Mouse (Mus musculus) MN1 (cell line): Measurements from ENCODE around the gene Rprml.

ENCODE experiments used
- DNase-seq: peaks from one replicate; pipeline ENCODE4 v3.0.0-alpha.2; 2016; ENCODE audit warnings: low spot score

Gene Rprml

DNA sequence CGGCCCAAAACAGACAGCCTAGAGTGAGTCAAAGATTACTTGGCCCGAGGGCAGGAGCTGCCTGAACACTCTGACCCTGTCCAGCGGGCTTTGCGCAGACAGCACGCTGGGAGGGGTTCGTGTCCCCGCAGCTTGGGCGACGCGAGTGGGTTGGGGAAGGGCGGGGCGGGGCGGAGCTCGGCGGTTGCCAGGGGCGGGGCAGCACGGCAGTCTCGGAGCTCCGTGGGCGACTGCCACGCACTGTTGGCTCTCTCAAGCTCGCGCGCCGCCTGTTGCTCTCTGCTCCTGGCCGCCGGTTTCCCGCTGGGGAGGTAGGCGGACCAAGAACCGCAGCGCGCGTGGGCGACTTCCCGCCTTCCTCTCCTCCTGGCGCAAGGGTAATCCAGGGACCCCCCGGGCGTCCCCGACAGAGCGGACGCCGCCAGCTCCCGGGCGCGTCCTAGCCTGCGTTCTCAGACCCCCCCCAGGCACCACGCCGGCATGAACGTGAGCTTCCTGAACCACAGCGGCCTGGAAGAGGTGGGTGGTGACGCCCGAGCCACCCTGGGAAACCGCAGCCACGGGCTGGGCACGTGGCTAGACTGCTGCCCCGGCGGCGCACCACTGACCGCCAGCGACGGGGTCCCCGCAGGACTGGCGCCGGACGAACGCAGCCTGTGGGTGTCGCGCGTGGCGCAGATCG, at the start of gene Rprml:
TSS of gene Rprml (plus strand) at position 270 of the 682 bp plus-strand sequence.
- peak; percentile 66 for DNase-seq

DNA sequence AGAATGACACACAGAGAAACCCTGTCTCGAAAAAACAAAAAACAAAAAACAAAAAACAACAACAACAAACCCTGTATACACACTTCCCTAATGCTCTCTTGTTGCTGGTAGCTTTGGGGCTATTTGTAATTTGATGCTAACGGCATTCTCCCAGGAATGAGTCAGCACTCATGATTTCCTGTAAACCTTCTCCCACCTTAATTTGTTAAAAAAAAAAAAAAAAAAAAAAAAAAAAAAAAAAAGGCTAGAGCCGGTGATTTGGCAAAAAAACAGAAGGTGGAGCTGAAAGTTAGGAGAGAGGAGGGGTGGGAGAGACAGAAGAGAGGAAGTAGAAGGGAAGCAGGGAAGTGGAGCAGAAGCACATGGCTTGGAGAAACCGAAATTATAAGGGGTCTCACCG, 42.8 kb upstream of the Rprml start:
- DNase-seq: no peak

DNA sequence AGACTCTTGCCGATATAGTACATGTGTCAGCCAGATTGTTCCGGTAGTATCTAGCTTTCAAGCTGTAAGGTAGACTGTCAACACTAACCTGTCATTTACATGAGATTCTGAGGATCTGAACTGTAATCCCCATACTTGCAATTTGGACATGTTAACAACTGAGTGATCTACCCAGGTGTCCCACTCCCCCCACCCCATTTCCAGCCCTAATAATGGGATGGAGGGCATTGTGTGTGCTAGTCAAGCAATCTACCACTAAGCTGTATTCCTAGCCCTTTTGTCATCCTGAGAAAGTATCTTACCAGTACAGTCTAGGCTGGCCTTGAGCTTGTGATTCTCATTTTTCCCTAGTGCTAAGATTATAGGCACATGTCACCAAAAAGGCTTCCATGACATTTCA, 38.6 kb upstream of the Rprml start:
- DNase-seq: no peak

DNA sequence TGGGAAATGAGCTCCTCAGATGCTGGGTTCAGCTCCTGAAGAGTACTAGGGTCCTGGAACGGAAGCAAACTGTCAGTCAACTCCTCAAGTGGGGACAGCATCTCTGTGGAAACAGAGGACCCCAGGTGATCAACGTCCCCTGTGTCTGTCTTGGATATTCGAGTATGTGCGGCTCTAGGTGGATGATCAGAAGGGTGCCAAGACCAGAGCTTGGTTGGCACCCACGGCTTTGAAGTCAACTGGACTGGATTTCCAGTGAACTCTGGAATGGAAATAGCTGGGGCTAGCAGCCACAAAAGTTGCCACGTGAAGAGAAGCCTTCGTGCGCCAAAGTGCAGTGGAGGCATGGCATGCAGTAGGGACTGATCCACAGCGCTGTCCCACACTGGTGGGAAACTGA, 28.3 kb upstream of the Rprml start, which contains the start of gene Gm884:
TSS of gene Gm884 (minus strand) at position 101 of the 400 bp plus-strand sequence.
- no peak for DNase-seq

DNA sequence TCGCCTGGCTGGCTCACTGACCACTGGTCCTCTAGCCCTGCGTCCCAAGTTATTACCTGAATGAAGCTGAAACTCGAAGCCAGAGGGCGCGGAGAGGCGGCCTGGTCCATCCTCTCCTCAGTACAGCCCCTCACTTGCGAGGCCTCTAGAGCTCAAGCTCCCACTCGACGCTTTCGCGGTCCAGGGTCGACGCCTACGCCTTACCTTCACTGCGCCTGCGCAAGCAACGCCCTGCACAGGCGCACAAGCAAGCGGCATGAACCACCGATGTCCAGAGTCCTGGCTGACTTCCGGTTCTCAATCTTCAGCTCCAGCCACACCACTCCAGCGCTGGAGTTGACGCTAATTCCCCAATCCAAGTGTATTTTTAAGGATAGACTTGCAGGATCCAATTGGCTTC, 21.9 kb upstream of the Rprml start:
- DNase-seq: no peak

DNA sequence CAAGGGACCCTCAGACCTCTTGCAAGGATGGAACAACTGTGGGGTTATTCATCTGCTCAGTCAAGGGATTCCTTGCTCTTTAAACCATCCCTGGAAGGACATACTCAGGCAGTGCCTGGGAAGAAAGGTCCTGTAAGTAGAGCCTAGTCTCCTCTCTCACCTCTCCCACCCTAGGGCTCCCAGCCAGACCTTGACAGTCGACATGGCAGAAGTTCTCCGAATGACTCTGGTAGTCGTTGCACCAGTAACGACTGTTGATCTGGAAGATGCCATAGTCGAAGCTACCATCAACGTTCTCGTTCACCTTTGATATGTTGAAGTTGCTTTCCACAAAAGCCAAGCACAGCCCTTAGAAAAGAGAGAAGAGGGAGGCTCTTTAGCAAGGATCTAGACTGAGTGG, 14.6 kb upstream of the Rprml start:
- DNase-seq: no peak

DNA sequence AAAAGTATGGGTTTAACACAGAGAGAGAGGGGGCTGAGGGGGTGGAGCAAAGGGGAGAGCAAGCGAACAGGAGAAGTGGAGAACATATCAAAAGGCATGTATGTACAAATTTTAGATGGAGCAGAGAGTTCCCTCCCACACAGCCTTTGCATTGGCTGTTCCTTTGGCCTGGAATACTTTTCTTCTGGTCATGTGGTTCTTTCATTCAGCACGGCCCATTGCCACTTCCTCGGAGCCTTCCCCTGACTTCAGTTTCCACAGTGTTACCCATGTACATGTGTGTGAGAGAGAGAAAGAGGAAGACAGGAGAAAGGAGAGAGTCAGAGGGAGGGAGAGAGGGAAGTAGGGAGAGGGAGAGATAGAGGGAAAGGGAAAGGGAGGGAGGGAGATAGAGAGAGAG, 13.9 kb upstream of the Rprml start:
- DNase-seq: no peak

DNA sequence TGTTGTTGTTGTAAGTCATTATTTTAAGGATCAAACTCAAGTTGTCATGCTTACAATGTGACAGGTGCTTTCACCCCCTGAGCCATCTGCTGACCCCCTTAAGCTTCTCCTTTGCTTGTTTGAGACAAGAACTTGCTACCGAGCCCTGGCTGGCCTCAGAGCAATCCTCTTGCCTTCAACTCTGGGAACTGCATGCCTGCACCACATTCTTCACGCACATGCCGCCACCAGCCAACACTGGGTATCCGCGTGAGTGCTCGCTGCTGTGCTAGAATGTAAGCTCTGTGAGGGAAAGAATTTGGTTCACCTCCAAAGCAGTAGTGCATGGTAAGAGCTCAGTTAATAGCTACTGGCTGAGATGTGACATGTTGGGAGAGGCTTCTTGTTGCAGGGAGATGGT, 13.1 kb upstream of the Rprml start:
- no peak for DNase-seq

DNA sequence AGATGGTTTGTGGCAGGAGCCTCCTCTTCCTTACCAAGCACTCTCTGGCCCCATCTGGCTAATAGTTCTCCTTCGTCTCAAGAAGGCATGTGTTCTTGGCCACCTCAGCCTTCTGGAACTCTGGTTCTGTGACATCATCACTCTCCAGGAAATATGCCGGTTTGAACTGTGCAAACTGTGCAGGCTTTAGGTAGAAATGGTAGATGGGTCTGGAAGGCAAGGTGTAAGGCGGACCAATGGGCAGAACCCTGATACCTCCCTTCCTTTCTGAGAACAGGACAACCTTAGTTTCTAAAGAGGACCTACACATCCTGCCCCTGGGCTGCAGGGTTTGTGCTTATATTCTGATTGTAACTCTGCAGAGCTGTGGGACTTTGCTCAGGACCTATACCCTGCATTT, 10.6 kb upstream of the Rprml start, which contains the start of gene Lyzl6:
TSS of gene Lyzl6 (minus strand) at position 101 of the 400 bp plus-strand sequence.
- DNase-seq: no peak

DNA sequence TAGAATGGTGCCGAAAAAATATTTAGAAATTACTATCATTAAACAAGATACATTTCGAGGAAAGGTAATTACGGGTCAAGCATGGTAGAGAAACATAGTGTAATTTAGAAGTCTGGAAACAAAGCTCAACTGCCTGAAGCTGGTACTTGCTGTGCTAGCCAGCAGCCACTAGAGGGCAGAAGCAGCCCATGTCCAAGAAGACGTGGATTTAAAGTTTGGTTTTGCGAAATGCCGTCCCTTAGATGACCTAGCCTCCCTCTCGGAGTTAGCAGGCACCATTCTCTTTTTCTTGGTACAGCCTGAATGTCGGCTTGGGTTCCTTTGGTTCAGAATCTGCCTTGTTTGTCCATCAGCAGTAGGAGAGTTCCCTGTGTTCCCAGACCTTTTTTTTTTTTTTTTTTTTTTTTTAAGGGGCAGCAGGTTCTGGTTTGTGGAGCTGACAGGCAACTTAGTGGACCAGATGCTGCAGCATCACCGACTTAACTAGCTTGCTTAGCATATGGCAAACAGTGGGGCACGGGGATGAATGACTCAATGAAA, 9.9 kb upstream of the Rprml start:
- DNase-seq: peak; percentile 80

DNA sequence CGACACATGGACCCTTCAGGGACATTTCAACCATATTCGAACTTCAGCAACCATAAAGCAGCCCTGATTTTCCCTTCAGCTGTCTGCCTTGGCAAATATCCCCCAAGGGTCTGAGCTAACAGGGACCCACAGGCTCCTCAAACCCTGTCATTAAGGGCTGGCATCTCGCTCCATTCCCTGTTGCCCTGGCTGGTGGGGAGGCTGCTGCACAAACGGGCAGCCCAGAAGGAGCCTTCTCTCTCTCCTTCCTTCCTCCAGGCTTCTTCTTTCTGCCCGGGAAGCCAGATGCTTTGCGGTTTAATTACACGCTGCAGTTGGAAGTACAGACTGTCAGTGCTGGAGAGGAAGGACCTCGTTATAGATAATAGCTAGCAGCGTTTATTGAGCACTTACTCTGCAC, 6.2 kb upstream of the Rprml start:
- DNase-seq: no peak

DNA sequence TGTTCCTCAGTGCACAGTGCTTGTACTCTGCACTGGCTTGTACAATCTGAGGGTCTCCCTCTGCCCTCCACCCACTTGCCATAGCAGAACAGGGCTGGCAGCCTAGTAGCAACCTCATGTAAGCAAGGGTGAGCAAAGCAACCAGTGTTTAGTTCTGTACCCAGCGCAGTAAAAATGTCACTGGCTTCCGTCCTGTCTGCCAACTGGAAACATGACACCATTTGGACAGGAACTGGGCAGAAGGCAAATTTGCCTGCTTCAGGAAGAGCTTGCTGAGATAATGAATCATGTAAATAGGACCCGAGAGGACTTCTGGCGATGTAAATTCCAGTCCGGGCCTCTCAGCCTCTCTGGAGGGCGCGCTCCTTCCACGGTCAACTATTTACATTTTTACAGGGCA, 3.6 kb upstream of the Rprml start:
- DNase-seq: peak; percentile 59

DNA sequence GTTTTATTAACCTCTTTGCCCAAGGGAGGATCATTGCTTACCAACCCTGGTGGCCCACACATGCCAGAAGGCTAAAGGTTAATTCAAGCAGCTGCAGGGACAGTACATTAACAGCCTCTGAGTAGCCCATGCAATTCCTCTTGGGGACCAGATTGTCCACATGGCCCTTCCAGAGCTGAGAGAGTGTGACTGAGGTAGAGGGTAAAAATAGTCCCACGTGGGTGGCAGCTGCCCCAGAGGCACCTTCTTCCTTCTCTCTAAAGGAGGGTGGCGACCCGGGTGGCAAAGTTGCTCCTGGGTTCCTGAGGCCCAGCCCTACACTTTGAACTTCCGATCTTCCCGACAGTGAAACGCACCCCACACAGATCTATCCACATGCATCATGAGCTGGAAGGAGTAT, 3.1 kb upstream of the Rprml start:
- DNase-seq: peak; percentile 60

DNA sequence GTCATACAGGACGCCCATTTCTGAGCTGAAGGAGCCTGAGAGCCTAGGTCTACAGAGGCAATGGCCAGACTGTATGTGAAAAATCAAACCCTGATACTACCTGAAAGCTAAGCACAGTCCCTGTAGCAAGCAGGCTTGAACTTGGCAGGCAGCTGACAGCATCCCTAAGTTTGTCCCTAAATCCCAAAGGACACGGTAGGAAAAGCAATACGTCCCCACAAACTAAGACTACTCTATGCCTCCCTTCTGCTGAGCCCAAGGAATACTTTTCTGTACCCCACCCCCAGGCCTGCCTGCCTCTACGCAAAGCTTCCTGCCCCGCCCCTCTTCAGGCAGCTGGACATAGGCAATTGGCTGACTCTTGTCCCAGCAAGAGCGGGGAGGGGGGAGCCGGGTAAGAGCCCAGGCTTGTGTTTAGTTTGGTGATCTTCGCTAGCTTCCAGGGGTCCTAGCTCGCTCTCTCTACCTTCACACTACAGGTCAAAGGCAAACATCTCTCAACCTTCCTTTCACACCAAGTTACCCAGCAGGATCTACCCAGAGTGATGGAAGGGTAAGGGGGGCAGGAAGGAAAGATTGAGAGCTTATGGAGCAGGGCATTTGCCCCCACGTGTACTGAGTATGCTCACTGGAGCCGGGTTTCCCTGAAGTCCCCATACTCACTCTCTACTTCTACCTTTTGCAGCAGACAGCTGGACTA, 1.3 kb upstream of the Rprml start:
- peak; percentile 57 for DNase-seq

DNA sequence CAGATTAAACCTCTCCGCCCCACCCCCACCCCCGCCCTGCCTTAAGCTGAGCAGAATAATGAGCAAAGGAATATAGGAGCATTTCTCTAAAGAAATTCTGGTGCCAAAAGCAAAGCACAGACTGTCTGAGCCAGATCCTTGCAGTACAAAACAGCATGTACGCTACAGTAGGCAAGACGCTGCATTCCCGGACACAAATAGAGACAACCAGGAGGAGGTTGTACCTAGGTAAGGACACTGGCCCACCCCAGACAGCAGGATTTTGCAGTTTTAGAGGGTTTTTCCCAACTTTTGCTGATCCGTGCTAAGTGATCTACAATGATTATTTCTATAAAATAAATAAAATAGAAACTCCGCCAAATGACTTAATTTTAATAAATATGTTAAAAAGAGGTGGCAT, 714 bp upstream of the Rprml start:
- no peak for DNase-seq

DNA sequence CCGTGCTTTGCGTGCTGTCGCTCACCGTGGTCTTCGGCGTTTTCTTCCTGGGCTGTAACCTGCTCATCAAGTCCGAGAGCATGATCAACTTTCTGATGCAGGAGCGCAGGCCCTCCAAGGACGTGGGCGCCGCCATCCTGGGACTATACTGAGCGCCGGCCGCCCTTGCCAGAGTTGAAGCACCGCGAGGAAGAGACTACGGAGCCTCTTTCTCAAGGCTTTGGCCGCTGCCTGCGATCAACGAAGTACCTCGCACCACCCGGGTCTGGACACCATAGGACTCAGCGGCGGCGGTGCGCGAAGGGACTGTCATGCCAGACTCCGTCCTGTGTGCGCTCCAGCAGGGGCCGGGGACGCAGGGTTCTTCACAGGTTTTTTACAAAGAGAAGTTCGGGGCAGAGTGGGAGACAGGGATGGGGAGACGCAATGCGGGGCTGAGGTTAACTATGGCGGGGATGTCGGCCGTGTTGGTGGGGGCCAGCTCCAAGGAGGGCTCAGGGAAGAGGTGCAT, 668 bp downstream of the Rprml start:
- peak; percentile 53 for DNase-seq

DNA sequence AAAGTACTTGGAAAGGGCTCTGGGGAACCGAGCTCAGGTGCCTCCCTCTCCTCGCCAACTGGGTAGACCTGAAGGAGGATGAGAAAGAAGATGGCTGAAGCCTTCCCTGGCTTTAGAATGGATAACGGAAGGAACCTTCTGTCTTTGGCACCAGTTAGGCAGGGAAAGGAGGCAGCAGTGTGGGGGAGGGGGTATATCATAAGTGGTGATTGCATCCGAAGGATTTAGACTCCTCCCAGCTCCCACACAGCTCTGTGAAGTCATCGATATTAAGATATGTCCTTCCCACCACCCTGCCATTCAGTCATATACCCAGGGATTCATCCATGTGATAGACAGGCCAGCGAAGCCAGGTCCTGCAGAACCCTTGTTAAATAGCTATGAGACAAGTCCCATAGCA, 2.1 kb downstream of the Rprml start:
- no peak for DNase-seq

DNA sequence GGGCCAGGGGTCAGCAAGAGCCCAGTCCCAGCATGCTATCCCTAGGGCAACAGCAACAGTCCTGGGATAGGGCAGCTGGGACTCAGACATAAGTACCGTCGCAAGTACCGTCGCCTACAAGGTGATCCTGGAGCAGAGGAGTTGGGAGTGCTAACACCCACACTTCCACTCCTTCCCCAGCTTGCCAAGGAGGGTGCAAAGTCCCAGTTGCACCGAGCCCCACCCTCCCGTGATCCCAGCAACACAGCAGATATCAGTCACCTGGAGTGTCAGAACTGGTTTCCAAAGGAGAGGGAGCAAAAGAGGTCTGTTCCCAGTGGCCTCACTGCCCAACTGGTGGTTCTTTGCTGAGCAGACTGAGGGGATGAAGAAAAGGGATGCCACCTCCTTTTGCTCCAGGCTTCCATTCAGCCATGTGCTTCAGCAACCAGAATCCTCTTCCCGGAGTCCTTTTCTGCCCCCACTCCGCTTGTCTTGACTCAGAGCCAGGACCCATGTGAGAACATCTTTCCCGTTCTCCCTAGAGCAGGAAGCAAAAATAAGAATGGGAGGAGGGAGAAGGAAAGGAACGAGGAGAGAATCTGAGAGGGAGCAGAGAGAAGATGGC, 4.1 kb downstream of the Rprml start:
- DNase-seq: no peak

DNA sequence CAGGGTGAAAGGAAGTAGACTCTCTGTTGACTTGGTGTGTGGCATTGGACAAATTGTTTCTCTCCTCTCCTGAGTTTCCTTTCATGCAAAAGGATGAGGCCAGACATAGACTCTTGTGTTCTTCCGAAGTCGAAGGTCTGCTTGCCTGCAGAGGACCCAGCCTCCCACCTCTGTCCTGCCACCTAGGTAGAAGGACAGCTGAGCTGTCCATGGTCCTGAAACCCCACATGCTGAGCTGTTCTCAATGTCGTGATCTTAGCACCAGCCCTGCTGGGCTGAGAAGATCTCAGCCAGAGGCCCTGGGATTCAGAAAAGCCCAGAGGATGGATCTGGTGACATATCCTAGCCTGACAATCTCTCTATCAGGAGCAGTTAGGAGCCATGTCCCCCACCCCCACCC, 7.2 kb downstream of the Rprml start:
- DNase-seq: no peak

DNA sequence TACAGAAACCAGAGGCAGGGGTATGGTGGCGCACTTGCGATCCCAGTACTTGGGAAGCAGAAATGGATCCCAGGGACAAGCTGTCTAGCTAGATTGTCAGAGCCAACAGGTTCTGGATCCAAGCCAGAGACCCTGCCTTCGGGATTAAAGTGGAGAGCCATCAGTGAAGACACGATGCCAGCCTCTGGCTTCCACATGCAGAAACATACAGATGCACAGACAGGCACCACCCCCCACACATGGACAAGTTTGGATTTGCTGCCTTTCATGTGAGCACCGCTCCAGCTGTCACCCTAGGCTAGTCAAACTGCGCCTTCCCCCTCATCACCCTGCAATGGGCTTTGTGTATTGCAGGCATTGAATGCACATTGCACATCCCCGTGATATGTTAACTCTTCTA, 8.8 kb downstream of the Rprml start:
- no peak for DNase-seq

DNA sequence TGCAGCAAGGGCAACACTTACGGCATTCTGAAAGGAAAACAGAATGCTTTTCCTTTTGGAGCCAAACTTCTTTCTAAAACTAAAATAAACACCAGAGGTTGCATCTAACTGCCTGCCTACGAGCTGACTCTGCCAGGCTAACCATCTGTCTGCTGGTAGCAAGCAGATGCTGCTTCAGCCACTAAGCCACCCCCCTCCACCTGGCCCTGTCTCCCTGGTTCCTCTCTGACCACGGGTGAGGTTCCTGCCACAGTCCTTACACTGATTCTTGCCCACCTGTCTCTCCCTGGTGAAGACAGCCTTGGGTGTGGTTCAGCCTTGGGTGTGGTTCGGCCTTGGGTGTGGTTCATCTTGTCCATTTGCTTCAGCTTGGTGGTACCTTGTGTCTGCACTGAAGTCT, 12.5 kb downstream of the Rprml start:
- no peak for DNase-seq

DNA sequence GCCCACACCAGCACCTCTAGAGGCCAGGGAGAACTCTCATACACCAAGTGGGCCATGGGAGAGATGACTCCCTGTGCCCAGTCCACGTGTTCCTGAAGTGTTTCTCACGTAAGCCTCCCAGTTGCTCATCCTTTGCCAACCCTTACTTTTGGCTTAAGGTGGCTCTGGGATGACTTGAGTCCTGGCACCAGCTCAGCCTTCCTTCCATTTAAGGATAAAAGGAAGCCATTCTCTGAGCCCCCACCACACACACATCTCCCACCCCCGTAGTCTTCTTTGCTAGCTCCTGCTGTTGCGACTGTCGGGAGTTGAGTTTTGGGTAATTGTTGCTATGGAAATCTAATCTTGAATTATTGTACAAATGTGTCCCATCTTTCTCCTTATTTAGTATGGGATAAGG, 13.2 kb downstream of the Rprml start:
- no peak for DNase-seq

DNA sequence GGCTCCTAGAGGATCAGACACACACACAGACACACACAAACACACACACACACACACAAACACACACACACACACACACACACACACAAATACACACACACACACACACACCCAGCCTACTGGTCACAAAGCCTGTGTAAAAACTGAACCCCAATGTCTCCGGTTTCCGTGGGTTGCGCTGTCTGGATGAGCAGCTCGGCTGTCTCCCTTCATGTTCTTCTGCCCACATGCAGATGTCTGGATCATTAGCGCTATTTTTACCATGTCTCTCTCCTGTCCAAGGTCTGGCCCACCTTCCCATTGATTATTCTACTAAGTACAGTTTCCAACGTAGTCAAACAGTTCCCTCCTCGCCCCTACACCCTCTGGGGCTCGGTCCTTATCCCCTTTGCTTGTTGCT, 13.7 kb downstream of the Rprml start:
- DNase-seq: no peak
